Mouse (Mus musculus) retina, embryonic 14.5 days (tissue): ENCODE measurements around the gene Vmn2r10.
"Not testable (repeated sequence)": the region's sequence is repeated elsewhere in the genome, so short reads cannot be mapped to it uniquely, and the experiment has no call there.

Experiments used
- DNase-seq: peaks from one replicate; pipeline ENCODE4 v3.0.0-alpha.2; 2015; ENCODE audit warnings: low spot score

The Vmn2r10 gene

DNA sequence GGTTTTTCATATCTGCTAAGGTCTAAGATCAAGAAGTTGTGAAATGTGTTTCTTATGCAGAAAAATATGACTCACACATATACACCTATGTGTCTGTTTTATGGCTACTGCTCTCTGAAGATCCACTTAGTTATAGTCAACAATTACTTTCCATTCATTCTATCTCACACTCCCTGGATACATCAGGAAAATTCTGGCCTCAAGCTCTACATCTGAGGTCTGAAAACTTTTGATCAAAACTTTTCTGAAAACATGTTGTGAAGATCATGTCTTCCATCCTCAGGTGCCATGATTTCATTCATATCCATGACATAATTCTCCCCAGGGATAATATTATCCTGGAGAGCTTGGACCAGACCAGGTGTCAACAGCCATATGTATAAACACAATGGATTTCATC, at the start of gene Vmn2r10:
Gene Vmn2r10, minus strand, starts transcription at position 101 of the 400 bp plus-strand sequence.
- DNase-seq, result not testable (repeated sequence)

- DNase-seq, result no peak
Observed at GRCm38 (mm10) chr5:109055286-109055685, 49.0 kb upstream of the Vmn2r10 start.

DNA sequence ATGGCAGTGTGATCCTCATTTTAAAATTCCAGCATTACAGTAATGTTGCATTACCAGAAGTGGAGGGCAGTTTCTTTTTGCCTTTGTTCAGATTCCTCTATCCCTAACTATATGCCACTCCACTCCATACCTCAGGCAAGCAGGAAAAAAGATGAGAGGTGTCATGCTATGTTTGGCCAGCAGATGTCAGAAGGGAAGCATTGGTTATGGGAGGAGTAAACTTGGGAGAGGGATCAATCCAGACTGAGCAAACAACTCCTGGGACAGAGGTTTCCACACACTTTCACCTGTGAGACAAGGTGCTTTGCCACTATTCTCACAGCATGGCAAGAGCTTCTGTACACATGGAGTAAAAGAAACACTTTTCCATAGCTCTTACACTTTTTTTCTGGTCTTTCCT, 26.3 kb upstream of the Vmn2r10 start:
- DNase-seq, result no peak

DNA sequence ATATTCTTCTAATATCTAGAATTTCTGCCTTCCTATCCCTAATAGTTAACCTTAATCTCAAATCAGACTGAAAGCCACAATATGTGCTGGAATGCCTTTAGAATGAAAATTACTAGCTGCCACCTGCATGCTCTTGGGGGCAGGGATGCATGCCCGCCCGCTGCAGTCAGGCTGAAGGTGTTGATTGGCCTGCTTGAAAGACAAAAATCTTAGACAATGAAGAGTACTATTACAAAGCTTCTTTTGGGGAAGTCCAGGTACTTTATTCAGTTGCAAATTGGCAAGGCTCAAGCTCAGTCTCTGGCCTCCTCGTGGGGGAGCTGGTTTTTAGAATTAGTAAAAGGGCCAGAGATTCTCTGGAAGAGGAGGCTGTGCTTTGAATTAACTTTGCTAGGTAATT, 17.4 kb downstream of the Vmn2r10 start:
- DNase-seq, result no peak
